Mouse (Mus musculus) hindbrain, embryonic 14.5 days (tissue): ENCODE measurements at regions not wholly inside any gene's neighbourhood (a gene's known extent, or its start where the extent isn't known, plus 50 kb on each side); places are given as distances from the start of the nearest gene placed in this dataset.

Experiments
- ATAC-seq: fragments of 200-750 bp; cut with Nextera tagmentation; 2 replicates; pipeline ENCODE4 v1.8.0; 2017; ENCODE audit warnings: moderate number of reproducible peaks, mild to moderate bottlenecking, moderate TSS enrichment, moderate library complexity; ENCODE audit not compliant: low FRiP score
- DNase-seq: peaks from one replicate; pipeline ENCODE4 v3.0.0-alpha.2; 2015; ENCODE audit warnings: low spot score
- H3K27ac ChIP-seq: fragments of 300-500 bp; sonication (generic); 2 replicates; pipeline ENCODE4 v1.5.1; 2014; ENCODE audit warnings: mild to moderate bottlenecking, moderate library complexity
- H3K27me3 ChIP-seq: fragments of 300-500 bp; sonication (generic); 2 replicates; pipeline ENCODE4 v1.6.1; 2014; ENCODE audit warnings: mild to moderate bottlenecking, low read length, mixed read lengths; ENCODE audit not compliant: control insufficient read depth, insufficient read depth
- H3K36me3 ChIP-seq: fragments of 300-500 bp; sonication (generic); replicated peaks from 2 replicates; pipeline ENCODE4 v1.6.1; 2014; ENCODE audit not compliant: control insufficient read depth, insufficient read depth
- H3K4me1 ChIP-seq: fragments of 300-500 bp; sonication (generic); replicated peaks from 2 replicates; pipeline ENCODE4 v1.6.1; 2014; ENCODE audit warnings: antibody characterized with exemption, low read length, mixed read lengths; ENCODE audit not compliant: control insufficient read depth, insufficient read depth
- H3K4me2 ChIP-seq: fragments of 300-500 bp; sonication (generic); replicated peaks from 2 replicates; pipeline ENCODE4 v1.6.1; 2014; ENCODE audit warnings: mild to moderate bottlenecking, moderate library complexity
- H3K4me3 ChIP-seq: fragments of 300-500 bp; sonication (generic); replicated peaks from 2 replicates; pipeline ENCODE4 v1.5.1; 2014; ENCODE audit warnings: mild to moderate bottlenecking, low read length
- H3K9ac ChIP-seq: fragments of 300-500 bp; sonication (generic); 2 replicates; pipeline ENCODE4 v1.6.1; 2014
- H3K9me3 ChIP-seq: fragments of 300-500 bp; sonication (generic); 2 replicates; pipeline ENCODE4 v1.6.1; 2016; ENCODE audit warnings: low read length; ENCODE audit not compliant: control insufficient read depth
- WGBS: fragments of 180-500 bp; shearing (Covaris S2); extraction: QIAGEN DNeasy Blood & Tissue Kit; methylation state at CpG from one replicate; pipeline ENCODE4 v1.1.7; 2014; 5-methylcytosine and 5-hydroxymethylcytosine counted together

DNA sequence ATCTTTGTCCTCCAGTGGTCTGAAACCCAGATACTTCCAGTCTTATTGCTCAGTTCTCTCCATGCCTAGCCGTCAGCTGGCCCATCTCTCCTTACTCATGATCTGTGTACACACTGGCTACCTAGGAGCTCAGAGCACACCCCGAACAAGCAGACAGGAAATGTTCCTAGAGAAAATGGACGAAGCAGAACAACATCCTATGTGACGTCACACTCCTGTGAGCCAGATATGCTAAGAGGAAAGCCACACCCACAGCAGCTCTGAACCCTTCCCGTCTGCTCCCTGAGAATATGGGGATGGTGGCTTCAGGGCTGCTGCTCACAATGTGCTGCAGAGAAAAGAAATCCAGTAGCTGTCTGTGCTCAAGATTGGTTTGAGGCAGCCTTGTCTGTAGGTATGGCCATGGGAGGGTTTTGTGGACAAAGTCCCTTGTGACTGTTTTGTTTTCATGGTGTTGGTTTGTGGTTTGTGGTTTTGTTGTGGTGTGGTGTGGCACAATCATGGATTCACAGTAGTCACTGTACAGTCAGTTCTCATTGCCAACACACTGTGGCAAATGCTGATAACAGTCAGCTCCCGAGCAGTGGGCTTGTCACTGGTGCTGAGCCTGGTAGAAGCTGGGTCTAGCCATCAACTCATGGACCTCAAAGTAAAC is 57.4 kb upstream of the Insig1 start:
- H3K27me3 ChIP-seq: no peaks in the 10 kb centered on the region
- DNase-seq: no peak
- no peak overlapping the region for H3K4me3 ChIP-seq
- ATAC-seq: no peak
- no peak overlapping the region for H3K4me2 ChIP-seq
- no peaks in the 10 kb centered on the region for H3K36me3 ChIP-seq
- H3K9ac ChIP-seq: no peak overlapping the region
- H3K4me1 ChIP-seq: no peaks in the 10 kb centered on the region
- H3K27ac ChIP-seq: no peak overlapping the region
- WGBS: 79% methylated on average over 6 of the region's 6 CpGs
- no peaks in the 10 kb centered on the region for H3K9me3 ChIP-seq

- ATAC-seq: no peak
- no peak overlapping the region for H3K9ac ChIP-seq
- no peak overlapping the region for H3K4me3 ChIP-seq
- H3K9me3 ChIP-seq: no peaks in the 10 kb centered on the region
- no peak overlapping the region for H3K4me2 ChIP-seq
- no peaks in the 10 kb centered on the region for H3K36me3 ChIP-seq
- no peak for DNase-seq
- WGBS: 65% methylated on average over 3 of the region's 3 CpGs
- H3K4me1 ChIP-seq: no peaks in the 10 kb centered on the region
- no peaks in the 10 kb centered on the region for H3K27me3 ChIP-seq
- H3K27ac ChIP-seq: no peak overlapping the region
Measured at GRCm38 (mm10) chr5:28019864-28020263, 51.3 kb upstream of the Insig1 start.
